Mouse (Mus musculus): ENCODE data around the gene Hnrnpa1.

DNA sequence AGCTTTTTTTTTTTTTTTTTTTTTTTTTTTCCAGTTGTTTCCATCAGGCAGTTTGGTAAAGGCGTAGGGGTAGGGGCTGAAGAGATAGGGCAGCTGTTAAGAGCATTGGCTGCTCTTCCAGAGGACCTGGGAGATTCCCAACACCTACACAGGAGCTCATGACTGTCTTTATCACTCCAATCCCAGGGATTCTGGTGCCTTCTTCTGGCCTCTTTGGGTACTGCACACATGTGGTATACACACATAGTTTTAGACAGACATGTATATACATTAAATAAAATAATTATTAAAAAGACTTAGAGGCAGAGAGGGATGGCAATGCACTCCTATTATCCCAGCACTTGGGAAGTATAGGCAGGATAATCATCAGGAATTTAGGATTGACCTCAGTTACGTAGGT is 53.1 kb downstream of the Hnrnpa1 start:
- TF ChIP-seq CTCF (IDR thresholded peaks at IDR 0.05; ENCODE audit: control insufficient read depth, insufficient read depth, insufficient replicate concordance, low read depth, low read length) (no peak), POLR2A (IDR thresholded peaks at IDR 0.05; ENCODE audit: control insufficient read depth, low read depth, low read length) (no peak)

Data from testis, adult 2 months (tissue).